Mouse (Mus musculus) layer of hippocampus, adult 6 months (tissue): ENCODE results near the gene Olfr799. TPM values are rescaled to one million over a fixed set of nuclear protein-coding genes. Genes with fewer than 3 reads are reported as not detected.

Source experiments
- long read RNA-seq, 2 experiments: library from polyadenylated mRNA; unstranded; transcript quantifications; one replicate each; pipeline ENCODE4 v2.0.0; 2019 to 2020
- polyA plus RNA-seq: library from polyadenylated mRNA; unstranded; fragments of <200 nt; fragmentation: Nextera tagmentation; gene quantifications from 2 replicates; pipeline ENCODE4 v1.2.3, GENCODE M21; 2021

Olfr799 gene
- polyA plus RNA-seq: not detected in 2 replicates
- long read RNA-seq, experiment 1: 0 reads
- long read RNA-seq, experiment 2: 0 reads

GRCm38 (mm10) chr10:129637184-129637583 is at the start of gene Olfr799:
Gene Olfr799, plus strand, starts transcription at chr10:129637484.

GRCm38 (mm10) chr10:129612470-129612869 is 24.8 kb upstream of the Olfr799 start, which contains the start of gene Olfr796:
Gene Olfr796, minus strand, starts transcription at chr10:129612570.

GRCm38 (mm10) chr10:129627834-129628233 is 9.4 kb upstream of the Olfr799 start, which contains the start of gene Olfr798:
Gene Olfr798, minus strand, starts transcription at chr10:129627934.

GRCm38 (mm10) chr10:129657394-129657793 is 20.1 kb downstream of the Olfr799 start, which contains the start of gene Olfr800:
Gene Olfr800, plus strand, starts transcription at chr10:129657694.

GRCm38 (mm10) chr10:129673765-129674164 is 36.5 kb downstream of the Olfr799 start, which contains the start of gene Olfr801:
Gene Olfr801, minus strand, starts transcription at chr10:129673865.

GRCm38 (mm10) chr10:129688069-129688468 is 50.8 kb downstream of the Olfr799 start, which contains the start of gene Olfr802:
Gene Olfr802, minus strand, starts transcription at chr10:129688169.

GRCm38 (mm10) chr10:129694186-129694585 is 56.9 kb downstream of the Olfr799 start, which contains the start of gene Olfr803:
Gene Olfr803, minus strand, starts transcription at chr10:129694286.

Other genes with a start within 250 kb of the Olfr799 start
- gene Olfr785, start 232.1 kb upstream of the Olfr799 start, polyA plus RNA-seq: not detected in 2 replicates
- not detected in 2 replicates for gene Olfr786, start 210.2 kb upstream of the Olfr799 start, polyA plus RNA-seq
- gene Olfr787, start 175.6 kb upstream of the Olfr799 start, polyA plus RNA-seq: not detected in 2 replicates
- gene Olfr788, start 166.5 kb upstream of the Olfr799 start, polyA plus RNA-seq: not detected in 2 replicates
- gene Olfr789, start 152.7 kb upstream of the Olfr799 start, polyA plus RNA-seq: not detected in 2 replicates
- not detected in 2 replicates for gene Olfr790, start 139.0 kb upstream of the Olfr799 start, polyA plus RNA-seq
- not detected in 2 replicates for gene Olfr791, start 115.7 kb upstream of the Olfr799 start, polyA plus RNA-seq
- not detected in 2 replicates for gene Olfr792, start 98.3 kb upstream of the Olfr799 start, polyA plus RNA-seq
- gene Olfr794, start 69.8 kb upstream of the Olfr799 start, polyA plus RNA-seq: not detected in 2 replicates
- not detected in 2 replicates for gene Olfr796, start 24.9 kb upstream of the Olfr799 start, polyA plus RNA-seq
- not detected in 2 replicates for gene Olfr798, start 9.6 kb upstream of the Olfr799 start, polyA plus RNA-seq
- gene Olfr800, start 20.2 kb downstream of the Olfr799 start, polyA plus RNA-seq: not detected in 2 replicates
- not detected in 2 replicates for gene Olfr801, start 36.4 kb downstream of the Olfr799 start, polyA plus RNA-seq
- 0.03 TPM in 1 of 2 replicates, not detected in the other for gene Olfr802, start 50.7 kb downstream of the Olfr799 start, polyA plus RNA-seq
- not detected in 2 replicates for gene Olfr803, start 56.8 kb downstream of the Olfr799 start, polyA plus RNA-seq
- not detected in 2 replicates for gene Olfr804, start 65.7 kb downstream of the Olfr799 start, polyA plus RNA-seq
- gene Olfr805, start 91.9 kb downstream of the Olfr799 start, polyA plus RNA-seq: not detected in 2 replicates
- not detected in 2 replicates for gene Olfr806, start 104.4 kb downstream of the Olfr799 start, polyA plus RNA-seq
- gene Olfr807, start 120.3 kb downstream of the Olfr799 start, polyA plus RNA-seq: not detected in 2 replicates
- not detected in 2 replicates for gene Olfr808, start 128.0 kb downstream of the Olfr799 start, polyA plus RNA-seq
- gene Olfr809, start 137.2 kb downstream of the Olfr799 start, polyA plus RNA-seq: not detected in 2 replicates
- gene Olfr810, start 157.4 kb downstream of the Olfr799 start, polyA plus RNA-seq: not detected in 2 replicates
- not detected in 2 replicates for gene Olfr811, start 166.9 kb downstream of the Olfr799 start, polyA plus RNA-seq
- gene Olfr812, start 208.6 kb downstream of the Olfr799 start, polyA plus RNA-seq: not detected in 2 replicates
- not detected in 2 replicates for gene Olfr813, start 217.9 kb downstream of the Olfr799 start, polyA plus RNA-seq
- gene Olfr814, start 242.4 kb downstream of the Olfr799 start, polyA plus RNA-seq: not detected in 2 replicates